Mouse (Mus musculus) embryonic facial prominence, embryonic 14.5 days (tissue): Measurements from ENCODE around the gene Atp6v0c. TPM values are rescaled to one million over a fixed set of nuclear protein-coding genes. Genes with fewer than 3 reads are reported as not detected.

Experiments used
- ATAC-seq: fragments of 200-750 bp; cut with Nextera tagmentation; 2 replicates; pipeline ENCODE4 v1.8.0; 2017; ENCODE audit warnings: low read depth, moderate number of reproducible peaks, moderate TSS enrichment
- DNase-seq: peaks from one replicate; pipeline ENCODE4 v3.0.0-alpha.2; 2015; ENCODE audit warnings: low spot score
- H3K27ac ChIP-seq: fragments of 300-500 bp; sonication (generic); replicated peaks from 2 replicates; pipeline ENCODE4 v1.5.1; 2014; ENCODE audit warnings: low read depth, mild to moderate bottlenecking, low read length, moderate library complexity
- H3K27me3 ChIP-seq: fragments of 300-500 bp; sonication (generic); replicated peaks from 2 replicates; pipeline ENCODE4 v1.6.1; 2014; ENCODE audit warnings: low read length; ENCODE audit not compliant: control insufficient read depth, insufficient read depth
- H3K36me3 ChIP-seq: fragments of 300-500 bp; sonication (generic); 2 replicates; pipeline ENCODE4 v1.6.1; 2014; ENCODE audit warnings: low read length, mixed read lengths; ENCODE audit not compliant: control insufficient read depth, insufficient read depth
- H3K4me1 ChIP-seq: fragments of 300-500 bp; sonication (generic); 2 replicates; pipeline ENCODE4 v1.6.1; 2014; ENCODE audit warnings: antibody characterized with exemption, low read length; ENCODE audit not compliant: control insufficient read depth, insufficient read depth
- H3K4me2 ChIP-seq: fragments of 300-500 bp; sonication (generic); 2 replicates; pipeline ENCODE4 v1.6.1; 2014; ENCODE audit warnings: low read depth, mild to moderate bottlenecking, low read length, moderate library complexity, mixed read lengths
- H3K4me3 ChIP-seq: fragments of 300-500 bp; sonication (generic); 2 replicates; pipeline ENCODE4 v1.5.1; 2014; ENCODE audit warnings: low read depth, mild to moderate bottlenecking, low read length
- H3K9ac ChIP-seq: fragments of 300-500 bp; sonication (generic); 2 replicates; pipeline ENCODE4 v1.6.1; 2014; ENCODE audit warnings: low read depth, mild to moderate bottlenecking, low read length, moderate library complexity, mixed read lengths
- H3K9me3 ChIP-seq: fragments of 300-500 bp; sonication (generic); 2 replicates; pipeline ENCODE4 v1.6.1; 2016; ENCODE audit warnings: low read length; ENCODE audit not compliant: control insufficient read depth
- WGBS: fragments of 180-500 bp; shearing (Covaris S2); extraction: QIAGEN DNeasy Blood & Tissue Kit; methylation state at CpG from one replicate; pipeline ENCODE4 v1.1.7; 2014; 5-methylcytosine and 5-hydroxymethylcytosine counted together
- polyA plus RNA-seq: library from polyadenylated mRNA; unstranded; fragments of >200 nt; fragmentation: Nextera tagmentation; extraction: Ambion mirVana; gene quantifications from 2 replicates; pipeline ENCODE4 v1.2.1, GENCODE M21; 2014

Gene Atp6v0c
- polyA plus RNA-seq, 1 experiment from 2014 or later = 574 TPM

- H3K4me1 ChIP-seq = peaks cover 72% of the 10 kb centered on the region
- peak overlapping the region; percentile 92 for H3K4me2 ChIP-seq
- DNase-seq (no peak), ATAC-seq (no peak)
- H3K9me3 ChIP-seq = no peaks in the 10 kb centered on the region
- H3K27me3 ChIP-seq = no peaks in the 10 kb centered on the region
- peak overlapping the region; percentile 75 for H3K4me3 ChIP-seq
- no peaks in the 10 kb centered on the region for H3K36me3 ChIP-seq
- WGBS = 0% methylated on average over 7 of the region's 29 CpGs
- H3K9ac ChIP-seq = peak overlapping the region; percentile 78
- peak overlapping the region; percentile 93 for H3K27ac ChIP-seq
These were observed 39.1 kb upstream of the Atp6v0c start for GRCm38 (mm10) chr17:24208641-24209042.

GRCm38 (mm10) chr17:24207768-24208640 is 38.5 kb upstream of the Atp6v0c start:
- no peaks in the 10 kb centered on the region for H3K9me3 ChIP-seq
- H3K27me3 ChIP-seq = no peaks in the 10 kb centered on the region
- WGBS = 55% methylated on average over 33 of the region's 34 CpGs
- H3K36me3 ChIP-seq = no peaks in the 10 kb centered on the region
- peaks cover 77% of the 10 kb centered on the region for H3K4me1 ChIP-seq
- peak overlapping the region; percentile 75 for H3K4me3 ChIP-seq
- ATAC-seq (no peak), DNase-seq (no peak)
- peak overlapping the region; percentile 92 for H3K4me2 ChIP-seq
- H3K9ac ChIP-seq = peak overlapping the region; percentile 78
- peak overlapping the region; percentile 93 for H3K27ac ChIP-seq

- no peaks in the 10 kb centered on the region for H3K36me3 ChIP-seq
- no peaks in the 10 kb centered on the region for H3K27me3 ChIP-seq
- ATAC-seq (0 out of 2 replicates have a peak, but pooled peaks have one; percentile 6), DNase-seq (peak; percentile 83)
- peak overlapping the region; percentile 78 for H3K9ac ChIP-seq
- peaks cover 74% of the 10 kb centered on the region for H3K4me1 ChIP-seq
- 6% methylated on average over 51 of the region's 62 CpGs for WGBS
- peak overlapping the region; percentile 75 for H3K4me3 ChIP-seq
- H3K9me3 ChIP-seq = no peaks in the 10 kb centered on the region
- H3K4me2 ChIP-seq = peak overlapping the region; percentile 92
- H3K27ac ChIP-seq = peak overlapping the region; percentile 65; the same call in 1 of the 2 replicates
These were observed 37.2 kb upstream of the Atp6v0c start for GRCm38 (mm10) chr17:24206451-24207351.

GRCm38 (mm10) chr17:24205908-24206361 is 36.4 kb upstream of the Atp6v0c start:
- Histone ChIP-seq H3K4me2 (peak overlapping the region; percentile 92), H3K27ac (peak overlapping the region; percentile 65), H3K36me3 (no peaks in the 10 kb centered on the region), H3K4me3 (peak overlapping the region; percentile 75), H3K9me3 (no peaks in the 10 kb centered on the region), H3K27me3 (no peaks in the 10 kb centered on the region), H3K9ac (peak overlapping the region; percentile 78), H3K4me1 (peaks cover 67% of the 10 kb centered on the region)
- DNase-seq = peak; percentile 38
- WGBS = 6% methylated on average over 15 of the region's 15 CpGs
- ATAC-seq = peak; percentile 3

- peak within 1 kb of the TSS; percentile 92 for H3K4me2 ChIP-seq
- ATAC-seq (peak; percentile 81), DNase-seq (peak; percentile 96)
- no peaks in the 10 kb centered on the region for H3K27me3 ChIP-seq
- no peaks in the 10 kb centered on the region for H3K36me3 ChIP-seq
- peak within 1 kb of the TSS; percentile 65 for H3K27ac ChIP-seq
- H3K4me1 ChIP-seq = peaks cover 62% of the 10 kb centered on the region
- WGBS = under 1% methylated on average over 39 of the region's 65 CpGs
- H3K4me3 ChIP-seq = peak within 1 kb of the TSS; percentile 75
- no peaks in the 10 kb centered on the region for H3K9me3 ChIP-seq
- H3K9ac ChIP-seq = peak within 1 kb of the TSS; percentile 84
These were observed 35.9 kb upstream of the Atp6v0c start, which contains the start of gene Tbc1d24 for GRCm38 (mm10) chr17:24205284-24205888. Tbc1d24 (minus strand) TSS chr17:24205562.

- H3K9me3 ChIP-seq = no peaks in the 10 kb centered on the region
- DNase-seq (no peak), ATAC-seq (no peak)
- H3K4me3 ChIP-seq = peak overlapping the region; percentile 75
- H3K27ac ChIP-seq = peak overlapping the region; percentile 41
- peak overlapping the region; percentile 84 for H3K9ac ChIP-seq
- H3K36me3 ChIP-seq = no peaks in the 10 kb centered on the region
- 9% methylated on average over 7 of the region's 7 CpGs for WGBS
- H3K4me1 ChIP-seq = peaks cover 56% of the 10 kb centered on the region
- H3K27me3 ChIP-seq = no peaks in the 10 kb centered on the region
- peak overlapping the region; percentile 92 for H3K4me2 ChIP-seq
These were observed 35.3 kb upstream of the Atp6v0c start for GRCm38 (mm10) chr17:24204846-24205245.

GRCm38 (mm10) chr17:24203611-24204534 is 34.4 kb upstream of the Atp6v0c start:
- no peaks in the 10 kb centered on the region for H3K9me3 ChIP-seq
- no peak overlapping the region for H3K27ac ChIP-seq
- H3K4me2 ChIP-seq = peak overlapping the region; percentile 92
- WGBS = 74% methylated on average over 3 of the region's 3 CpGs
- H3K9ac ChIP-seq = no peak overlapping the region; the same call in 1 of the 2 replicates
- peaks cover 51% of the 10 kb centered on the region for H3K4me1 ChIP-seq
- DNase-seq = no peak
- ATAC-seq = no peak
- H3K27me3 ChIP-seq = no peaks in the 10 kb centered on the region
- peak overlapping the region; percentile 75; the same call in 1 of the 2 replicates for H3K4me3 ChIP-seq
- H3K36me3 ChIP-seq = no peaks in the 10 kb centered on the region
